Mouse (Mus musculus): Measurements from ENCODE around the gene Robo2. TPM values are rescaled to one million over a fixed set of nuclear protein-coding genes. Genes with fewer than 3 reads are reported as not detected.

Gene Robo2
- polyA plus RNA-seq, 1 experiment from 2014 or later = 17.7 TPM

DNA sequence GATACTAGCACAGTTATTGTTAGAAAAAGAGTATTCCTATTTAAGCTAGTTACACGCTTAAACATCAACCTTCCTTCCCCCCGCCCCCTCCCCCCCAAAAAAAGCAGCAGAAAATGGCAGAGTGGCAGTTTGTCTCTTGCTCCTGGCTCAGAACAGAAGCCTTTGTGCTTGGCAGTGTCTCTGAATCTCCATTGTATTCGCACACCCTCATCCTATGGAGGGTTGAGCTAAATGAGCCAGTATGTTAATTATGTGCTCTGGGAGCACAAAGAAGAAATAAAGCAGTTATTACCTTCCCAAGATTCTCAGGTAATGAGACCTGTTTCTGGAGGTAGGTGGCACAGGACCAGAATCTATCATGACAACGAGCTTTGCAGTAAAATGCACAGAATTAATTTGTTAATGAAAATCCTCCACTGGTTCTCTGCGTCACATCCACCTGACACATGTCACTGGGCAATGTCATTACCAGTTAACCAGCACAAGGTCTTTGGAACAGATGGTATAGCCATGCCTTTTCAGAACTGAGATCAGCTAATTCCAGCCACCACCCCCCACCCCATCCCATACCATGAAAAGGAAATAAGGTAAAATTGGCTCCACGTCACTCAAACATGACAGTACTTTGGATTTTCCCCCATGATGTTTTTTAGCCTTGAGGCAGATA is 177.1 kb downstream of the Robo2 start:
- no peaks in the 10 kb centered on the region for H3K4me1 ChIP-seq (ENCODE audit: control insufficient read depth, insufficient read depth, low read length)
- H3K27ac ChIP-seq (ENCODE audit: low read length) = no peak overlapping the region
- ATAC-seq = no peak
- H3K4me2 ChIP-seq (ENCODE audit: low read depth, low read length) = no peak overlapping the region
- H3K36me3 ChIP-seq (ENCODE audit: control insufficient read depth, insufficient read depth, low read length) = no peaks in the 10 kb centered on the region
- no peaks in the 10 kb centered on the region for H3K9me3 ChIP-seq (ENCODE audit: control insufficient read depth, low read length)
- H3K4me3 ChIP-seq (ENCODE audit: low read length) = no peak overlapping the region
- 79% methylated on average over 6 of the region's 6 CpGs for WGBS
- no peak overlapping the region for H3K9ac ChIP-seq (ENCODE audit: low read depth, low read length)
- H3K27me3 ChIP-seq (replicated peaks; ENCODE audit: control insufficient read depth, insufficient read depth, low read length) = no peaks in the 10 kb centered on the region

DNA sequence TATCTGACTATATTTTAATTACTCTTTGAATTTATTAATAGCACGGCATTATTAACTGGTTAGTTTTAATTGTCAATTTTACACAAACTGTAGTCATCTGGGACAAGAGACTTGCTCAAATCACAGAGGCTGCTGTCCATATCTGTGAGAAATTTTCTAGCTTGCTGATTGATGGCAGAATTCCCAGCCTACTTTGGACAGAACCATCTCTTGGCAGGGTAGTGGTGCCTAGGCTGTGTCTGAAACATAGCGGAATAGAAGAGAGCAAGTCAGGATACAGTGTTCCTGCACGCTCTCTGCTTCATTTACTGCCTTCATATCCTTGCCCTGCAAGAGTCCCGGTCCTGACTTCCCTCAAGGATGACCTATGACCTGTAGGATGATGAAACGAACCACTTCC is 178.0 kb downstream of the Robo2 start:
- ATAC-seq = no peak
- no peak overlapping the region for H3K4me3 ChIP-seq (ENCODE audit: low read length)
- WGBS = 57% methylated on average over 5 of the region's 5 CpGs
- H3K27me3 ChIP-seq (replicated peaks; ENCODE audit: control insufficient read depth, insufficient read depth, low read length) = no peaks in the 10 kb centered on the region
- no peak overlapping the region for H3K4me2 ChIP-seq (ENCODE audit: low read depth, low read length)
- H3K9me3 ChIP-seq (ENCODE audit: control insufficient read depth, low read length) = no peaks in the 10 kb centered on the region
- H3K27ac ChIP-seq (ENCODE audit: low read length) = no peak overlapping the region
- H3K9ac ChIP-seq (ENCODE audit: low read depth, low read length) = no peak overlapping the region
- H3K4me1 ChIP-seq (ENCODE audit: control insufficient read depth, insufficient read depth, low read length) = no peaks in the 10 kb centered on the region
- H3K36me3 ChIP-seq (ENCODE audit: control insufficient read depth, insufficient read depth, low read length) = no peaks in the 10 kb centered on the region

DNA sequence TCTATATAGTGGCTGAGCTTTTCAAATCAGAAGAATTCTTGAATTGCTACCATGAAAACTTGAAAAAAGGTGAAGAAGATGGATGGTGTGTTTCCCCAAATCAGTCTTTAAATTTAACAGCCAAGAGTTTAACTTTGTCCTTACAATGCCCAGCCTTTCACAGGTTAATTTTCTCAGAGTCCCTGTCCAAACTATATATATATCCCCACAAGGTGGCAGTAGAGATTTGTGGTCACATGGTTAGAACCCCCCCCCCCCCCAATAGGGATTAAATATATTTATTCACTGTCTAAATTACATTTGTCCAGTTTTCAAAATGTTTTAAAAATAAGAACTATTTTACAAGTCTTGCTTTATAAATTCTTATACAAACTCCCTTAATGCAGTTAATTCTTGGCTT is 184.3 kb downstream of the Robo2 start:
- no peak for ATAC-seq
- no peak overlapping the region for H3K9ac ChIP-seq (ENCODE audit: low read depth, low read length)
- no peak overlapping the region for H3K4me2 ChIP-seq (ENCODE audit: low read depth, low read length)
- no peaks in the 10 kb centered on the region for H3K9me3 ChIP-seq (ENCODE audit: control insufficient read depth, low read length)
- no peak overlapping the region for H3K27ac ChIP-seq (ENCODE audit: low read length)
- no peaks in the 10 kb centered on the region for H3K36me3 ChIP-seq (ENCODE audit: control insufficient read depth, insufficient read depth, low read length)
- H3K4me3 ChIP-seq (ENCODE audit: low read length) = no peak overlapping the region
- H3K4me1 ChIP-seq (ENCODE audit: control insufficient read depth, insufficient read depth, low read length) = no peaks in the 10 kb centered on the region
- no peaks in the 10 kb centered on the region for H3K27me3 ChIP-seq (replicated peaks; ENCODE audit: control insufficient read depth, insufficient read depth, low read length)

- Histone ChIP-seq H3K27ac (ENCODE audit: low read length) (no peak overlapping the region), H3K4me3 (ENCODE audit: low read length) (no peak overlapping the region), H3K4me2 (ENCODE audit: low read depth, low read length) (no peak overlapping the region), H3K27me3 (replicated peaks; ENCODE audit: control insufficient read depth, insufficient read depth, low read length) (no peaks in the 10 kb centered on the region), H3K36me3 (ENCODE audit: control insufficient read depth, insufficient read depth, low read length) (no peaks in the 10 kb centered on the region), H3K9ac (ENCODE audit: low read depth, low read length) (no peak overlapping the region), H3K9me3 (ENCODE audit: control insufficient read depth, low read length) (no peaks in the 10 kb centered on the region), H3K4me1 (ENCODE audit: control insufficient read depth, insufficient read depth, low read length) (no peaks in the 10 kb centered on the region)
- 79% methylated on average over 7 of the region's 7 CpGs for WGBS
- no peak for ATAC-seq
Measured at GRCm38 (mm10) chr16:74225423-74226272, 186.0 kb downstream of the Robo2 start.

GRCm38 (mm10) chr16:74222501-74222900 is 189.1 kb downstream of the Robo2 start:
- no peaks in the 10 kb centered on the region for H3K9me3 ChIP-seq (ENCODE audit: control insufficient read depth, low read length)
- no peaks in the 10 kb centered on the region for H3K4me1 ChIP-seq (ENCODE audit: control insufficient read depth, insufficient read depth, low read length)
- no peak for ATAC-seq
- H3K4me3 ChIP-seq (ENCODE audit: low read length) = no peak overlapping the region
- H3K27me3 ChIP-seq (replicated peaks; ENCODE audit: control insufficient read depth, insufficient read depth, low read length) = no peaks in the 10 kb centered on the region
- WGBS = 52% methylated on average over 5 of the region's 5 CpGs
- H3K9ac ChIP-seq (ENCODE audit: low read depth, low read length) = no peak overlapping the region
- H3K27ac ChIP-seq (ENCODE audit: low read length) = no peak overlapping the region
- no peak overlapping the region for H3K4me2 ChIP-seq (ENCODE audit: low read depth, low read length)
- no peaks in the 10 kb centered on the region for H3K36me3 ChIP-seq (ENCODE audit: control insufficient read depth, insufficient read depth, low read length)

DNA sequence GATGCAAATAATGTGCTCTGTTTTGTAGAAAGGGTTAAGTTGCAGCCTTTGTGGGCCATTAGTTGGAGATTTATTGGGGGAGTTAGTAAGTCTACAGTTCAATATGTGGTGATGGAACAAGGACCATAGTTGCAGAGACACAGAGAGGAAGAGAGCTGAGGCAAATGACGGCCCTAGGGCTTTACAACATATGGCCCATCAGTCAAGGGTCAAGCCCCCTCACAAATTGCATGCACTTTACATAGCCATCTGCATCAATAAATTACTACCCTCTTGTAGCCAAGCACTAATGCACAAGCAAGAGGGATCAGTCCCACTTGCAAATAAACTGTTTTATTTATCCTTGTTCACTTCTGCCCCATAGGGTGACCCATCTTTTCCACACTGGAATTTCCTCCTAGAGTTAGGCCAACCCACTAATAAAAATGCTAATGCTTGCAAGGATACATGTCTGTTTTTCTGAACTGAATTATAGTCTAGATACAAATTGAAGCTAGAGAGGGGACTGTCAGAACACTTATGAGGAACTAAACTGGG is 194.7 kb downstream of the Robo2 start:
- Histone ChIP-seq H3K36me3 (ENCODE audit: control insufficient read depth, insufficient read depth, low read length) (no peaks in the 10 kb centered on the region), H3K9ac (ENCODE audit: low read depth, low read length) (no peak overlapping the region), H3K4me1 (ENCODE audit: control insufficient read depth, insufficient read depth, low read length) (no peaks in the 10 kb centered on the region), H3K4me2 (ENCODE audit: low read depth, low read length) (no peak overlapping the region), H3K4me3 (ENCODE audit: low read length) (no peak overlapping the region), H3K27me3 (replicated peaks; ENCODE audit: control insufficient read depth, insufficient read depth, low read length) (no peaks in the 10 kb centered on the region), H3K9me3 (ENCODE audit: control insufficient read depth, low read length) (no peaks in the 10 kb centered on the region), H3K27ac (ENCODE audit: low read length) (no peak overlapping the region)
- 71% methylated on average over 1 of the region's 1 CpGs for WGBS
- ATAC-seq = no peak

DNA sequence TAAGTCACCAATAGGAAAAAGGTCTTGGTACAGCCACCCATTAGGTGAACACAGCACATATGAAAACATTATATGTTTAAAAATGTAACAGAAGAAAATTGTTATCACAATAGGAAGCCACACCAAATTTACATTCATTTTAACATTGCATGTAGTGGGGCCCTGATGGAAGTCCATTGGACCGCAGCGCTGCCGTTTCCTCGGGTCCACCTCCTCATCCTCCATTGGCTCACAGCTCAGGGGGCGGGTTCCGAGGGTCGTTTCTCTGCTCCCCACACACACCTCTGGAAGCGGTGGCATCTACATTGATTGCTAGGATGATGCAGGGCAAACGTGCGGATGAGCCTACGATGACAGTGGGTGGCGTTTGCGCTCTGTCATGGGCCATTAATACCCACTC is 195.8 kb downstream of the Robo2 start:
- Histone ChIP-seq H3K27ac (ENCODE audit: low read length) (no peak overlapping the region), H3K9ac (ENCODE audit: low read depth, low read length) (no peak overlapping the region), H3K4me2 (ENCODE audit: low read depth, low read length) (no peak overlapping the region), H3K36me3 (ENCODE audit: control insufficient read depth, insufficient read depth, low read length) (no peaks in the 10 kb centered on the region), H3K9me3 (ENCODE audit: control insufficient read depth, low read length) (no peaks in the 10 kb centered on the region), H3K4me1 (ENCODE audit: control insufficient read depth, insufficient read depth, low read length) (no peaks in the 10 kb centered on the region), H3K4me3 (ENCODE audit: low read length) (no peak overlapping the region), H3K27me3 (replicated peaks; ENCODE audit: control insufficient read depth, insufficient read depth, low read length) (no peaks in the 10 kb centered on the region)
- WGBS = 92% methylated on average over 13 of the region's 13 CpGs
- ATAC-seq = no peak

GRCm38 (mm10) chr16:74200705-74201104 is 210.9 kb downstream of the Robo2 start:
- WGBS = 76% methylated on average over 5 of the region's 5 CpGs
- no peaks in the 10 kb centered on the region for H3K27me3 ChIP-seq (replicated peaks; ENCODE audit: control insufficient read depth, insufficient read depth, low read length)
- no peak overlapping the region for H3K27ac ChIP-seq (ENCODE audit: low read length)
- H3K36me3 ChIP-seq (ENCODE audit: control insufficient read depth, insufficient read depth, low read length) = no peaks in the 10 kb centered on the region
- H3K4me2 ChIP-seq (ENCODE audit: low read depth, low read length) = no peak overlapping the region
- no peaks in the 10 kb centered on the region for H3K4me1 ChIP-seq (ENCODE audit: control insufficient read depth, insufficient read depth, low read length)
- H3K9ac ChIP-seq (ENCODE audit: low read depth, low read length) = no peak overlapping the region
- no peak overlapping the region for H3K4me3 ChIP-seq (ENCODE audit: low read length)
- no peak for ATAC-seq
- H3K9me3 ChIP-seq (ENCODE audit: control insufficient read depth, low read length) = no peaks in the 10 kb centered on the region

DNA sequence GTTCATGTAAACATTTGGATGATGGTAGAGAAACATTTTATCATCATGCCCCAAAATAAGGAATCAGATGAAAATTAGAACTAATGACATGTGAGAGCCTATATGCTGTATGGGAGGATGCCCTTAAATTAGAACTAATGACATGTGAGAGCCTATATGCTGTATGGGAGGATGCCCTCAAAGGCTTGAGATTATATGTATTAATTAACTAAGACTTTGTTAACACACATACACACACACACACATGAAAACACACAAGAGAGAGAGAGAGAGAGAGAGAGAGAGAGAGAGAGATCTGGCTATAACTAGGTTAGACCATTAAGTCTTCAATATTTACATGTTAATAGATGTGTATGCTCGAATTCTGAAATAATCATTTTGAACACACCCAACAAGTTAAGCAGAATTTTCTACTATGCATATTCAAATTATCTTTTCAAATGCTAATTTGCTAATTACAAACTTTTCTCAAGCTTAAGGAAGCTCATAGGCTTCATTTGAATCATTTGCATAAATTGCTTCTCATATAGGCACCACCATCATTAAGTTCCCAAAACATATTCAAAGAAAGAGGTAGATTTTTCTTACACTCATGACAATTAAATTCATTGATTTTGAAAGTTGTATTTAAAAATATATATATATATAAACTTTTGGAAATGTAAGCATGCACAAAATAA is 211.5 kb downstream of the Robo2 start:
- WGBS = 79% methylated on average over 1 of the region's 1 CpGs
- Histone ChIP-seq H3K4me2 (ENCODE audit: low read depth, low read length) (no peak overlapping the region), H3K9me3 (ENCODE audit: control insufficient read depth, low read length) (no peaks in the 10 kb centered on the region), H3K36me3 (ENCODE audit: control insufficient read depth, insufficient read depth, low read length) (no peaks in the 10 kb centered on the region), H3K4me3 (ENCODE audit: low read length) (no peak overlapping the region), H3K27ac (ENCODE audit: low read length) (no peak overlapping the region), H3K4me1 (ENCODE audit: control insufficient read depth, insufficient read depth, low read length) (no peaks in the 10 kb centered on the region), H3K9ac (ENCODE audit: low read depth, low read length) (no peak overlapping the region), H3K27me3 (replicated peaks; ENCODE audit: control insufficient read depth, insufficient read depth, low read length) (no peaks in the 10 kb centered on the region)
- no peak for ATAC-seq

Data from intestine, embryonic 16.5 days (tissue).